Mouse (Mus musculus): ENCODE results near the gene Zfp36l2. TPM values are rescaled to one million over a fixed set of nuclear protein-coding genes. Genes with fewer than 3 reads are reported as not detected.

Zfp36l2 gene
- total RNA-seq, 2 experiments from 2014 or later: 99.4 to 199 TPM

GRCm38 (mm10) chr17:84154302-84155028 lies 33.3 kb downstream of the Zfp36l2 start:
- ATAC-seq (replicated peaks; ENCODE audit: poor library complexity, severe bottlenecking): no peak

GRCm38 (mm10) chr17:84152976-84153786 lies 34.6 kb downstream of the Zfp36l2 start:
- peak; percentile 47 for ATAC-seq (replicated peaks; ENCODE audit: poor library complexity, severe bottlenecking)

- ATAC-seq (replicated peaks; ENCODE audit: poor library complexity, severe bottlenecking): no peak
Observed at GRCm38 (mm10) chr17:84152206-84152975, 35.4 kb downstream of the Zfp36l2 start.

- peak; percentile 31 for ATAC-seq (replicated peaks; ENCODE audit: poor library complexity, severe bottlenecking)
Observed at GRCm38 (mm10) chr17:84151306-84151705, 36.4 kb downstream of the Zfp36l2 start.

DNA sequence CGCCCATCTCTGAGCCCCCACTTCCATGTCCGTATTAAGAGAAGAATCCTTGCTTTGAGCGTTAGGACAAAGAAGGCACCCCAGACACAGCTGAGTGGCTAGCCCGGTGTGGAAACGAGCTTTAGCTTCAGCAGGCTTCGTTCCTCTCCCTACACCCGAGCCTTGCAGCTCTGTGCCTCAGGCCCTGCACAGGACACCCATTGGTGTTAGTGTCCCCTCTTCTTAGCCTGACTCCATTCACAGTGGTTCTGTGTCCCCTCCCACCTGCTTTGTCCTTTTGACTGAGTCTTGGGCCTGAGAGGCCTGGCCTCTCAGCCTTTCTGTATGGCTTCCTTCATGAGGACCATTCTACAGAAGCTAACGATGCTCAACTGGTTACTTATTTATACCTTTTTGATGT lies 37.5 kb downstream of the Zfp36l2 start:
- no peak for ATAC-seq (replicated peaks; ENCODE audit: poor library complexity, severe bottlenecking)

DNA sequence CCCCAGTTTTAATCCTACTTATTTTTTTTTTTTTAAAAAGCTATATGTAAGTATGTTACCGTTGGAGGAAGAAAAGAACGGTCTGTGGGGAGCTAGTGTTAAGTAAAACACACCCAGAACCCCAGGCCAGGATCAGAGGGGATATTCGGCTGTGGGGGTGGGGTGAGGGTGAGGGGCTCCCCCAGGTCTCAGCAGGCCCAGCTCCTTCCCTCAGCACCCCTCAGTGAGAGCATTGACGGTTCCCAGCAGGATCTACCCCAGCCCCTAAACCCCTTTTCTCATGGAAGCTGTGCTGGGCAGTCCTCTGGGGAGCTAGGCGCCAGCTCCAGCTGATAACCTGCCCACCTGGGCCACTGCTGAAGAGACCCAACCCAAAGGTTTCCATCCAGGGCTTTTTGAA lies 38.2 kb downstream of the Zfp36l2 start:
- no peak for ATAC-seq (replicated peaks; ENCODE audit: poor library complexity, severe bottlenecking)

GRCm38 (mm10) chr17:84148499-84149484 lies 39.0 kb downstream of the Zfp36l2 start:
- ATAC-seq (replicated peaks; ENCODE audit: poor library complexity, severe bottlenecking): peak; percentile 31

GRCm38 (mm10) chr17:84147183-84148108 lies 40.3 kb downstream of the Zfp36l2 start:
- ATAC-seq (replicated peaks; ENCODE audit: poor library complexity, severe bottlenecking): no peak

DNA sequence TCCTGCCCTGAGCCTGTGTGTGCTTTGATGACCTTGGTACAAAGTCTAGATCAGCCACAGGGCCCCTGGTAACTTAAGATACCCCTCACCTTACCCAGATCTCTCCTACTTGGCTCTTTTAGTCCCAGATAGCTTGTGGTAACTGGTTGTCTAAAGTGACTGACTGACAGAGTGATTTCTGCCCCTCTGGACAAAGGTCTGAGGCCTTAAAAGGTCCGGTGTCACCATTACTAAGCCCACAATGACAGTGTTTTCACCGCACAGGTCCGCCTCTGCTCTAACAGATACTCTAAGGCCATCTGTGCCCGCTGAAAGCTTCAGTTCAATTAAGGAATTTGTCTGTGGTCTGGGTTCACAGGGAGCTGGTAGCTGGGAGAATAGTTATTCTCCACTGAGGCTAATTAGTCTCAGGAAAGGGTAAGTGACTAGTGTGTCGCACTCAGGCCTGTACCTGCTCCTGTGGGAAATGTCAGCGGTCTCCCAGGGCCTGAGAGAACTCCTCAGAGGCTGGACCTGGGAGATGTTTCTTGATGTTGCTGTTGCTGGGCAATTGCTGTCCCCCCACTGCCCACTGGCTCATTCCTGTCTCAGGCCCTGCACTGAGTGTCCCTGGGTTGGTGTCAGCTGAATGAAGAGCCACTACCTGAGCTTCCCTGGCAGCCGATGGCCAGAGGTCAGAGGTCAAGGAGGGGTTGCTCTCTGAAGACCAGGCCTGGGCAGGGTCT lies 41.1 kb downstream of the Zfp36l2 start:
- no peak for ATAC-seq (replicated peaks; ENCODE audit: poor library complexity, severe bottlenecking)

GRCm38 (mm10) chr17:84145826-84146287 lies 41.9 kb downstream of the Zfp36l2 start:
- ATAC-seq (replicated peaks; ENCODE audit: poor library complexity, severe bottlenecking): peak; percentile 33

GRCm38 (mm10) chr17:84144762-84145599 lies 42.8 kb downstream of the Zfp36l2 start:
- ATAC-seq (replicated peaks; ENCODE audit: poor library complexity, severe bottlenecking): no peak

DNA sequence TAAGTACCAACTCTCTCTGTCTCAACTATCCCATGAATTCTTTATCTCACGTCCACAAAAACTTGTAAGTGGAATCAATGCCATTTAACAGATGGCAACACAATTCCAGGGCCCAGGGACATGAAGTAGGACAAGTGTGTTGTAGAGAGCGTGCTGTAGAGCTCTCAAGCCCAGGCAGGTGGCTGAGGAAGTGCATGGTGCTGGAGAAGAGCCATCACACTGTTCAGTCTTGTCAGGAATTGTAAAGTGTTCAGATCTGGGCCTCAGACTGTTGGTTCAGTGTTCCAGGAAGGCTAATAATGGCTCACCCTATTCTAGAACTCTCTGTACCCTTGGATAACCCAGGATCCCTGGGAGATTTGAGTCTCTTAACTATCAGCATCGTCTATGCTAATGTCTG lies 43.6 kb downstream of the Zfp36l2 start:
- no peak for ATAC-seq (replicated peaks; ENCODE audit: poor library complexity, severe bottlenecking)

GRCm38 (mm10) chr17:84143219-84143844 lies 44.4 kb downstream of the Zfp36l2 start:
- no peak for ATAC-seq (replicated peaks; ENCODE audit: poor library complexity, severe bottlenecking)

- peak; percentile 23 for ATAC-seq (replicated peaks; ENCODE audit: poor library complexity, severe bottlenecking)
Observed at GRCm38 (mm10) chr17:84141691-84142090, 46.1 kb downstream of the Zfp36l2 start.

GRCm38 (mm10) chr17:84140822-84141507 lies 46.8 kb downstream of the Zfp36l2 start:
- ATAC-seq (replicated peaks; ENCODE audit: poor library complexity, severe bottlenecking): peak; percentile 71

All from granulocyte monocyte progenitor cell, adult 5-6 weeks (primary cell).